Mouse (Mus musculus) liver, adult 2 months (tissue): ENCODE measurements at regions not wholly inside any gene's neighbourhood (a gene's known extent, or its start where the extent isn't known, plus 50 kb on each side); places are given as distances from the start of the nearest gene placed in this dataset.

Source experiments
- CTCF ChIP-seq: fragments of 200-500 bp; IDR thresholded peaks from 2 replicates; pipeline ENCODE4 v1.5.1; 2011; ENCODE audit warnings: low read depth, low read length, control low read depth
- POLR2A ChIP-seq: fragments of 200-500 bp; IDR thresholded peaks from 2 replicates; pipeline ENCODE4 v1.6.1; 2011; ENCODE audit warnings: low read length, control low read depth; ENCODE audit not compliant: insufficient read depth; ENCODE audit errors: extremely low read depth

DNA sequence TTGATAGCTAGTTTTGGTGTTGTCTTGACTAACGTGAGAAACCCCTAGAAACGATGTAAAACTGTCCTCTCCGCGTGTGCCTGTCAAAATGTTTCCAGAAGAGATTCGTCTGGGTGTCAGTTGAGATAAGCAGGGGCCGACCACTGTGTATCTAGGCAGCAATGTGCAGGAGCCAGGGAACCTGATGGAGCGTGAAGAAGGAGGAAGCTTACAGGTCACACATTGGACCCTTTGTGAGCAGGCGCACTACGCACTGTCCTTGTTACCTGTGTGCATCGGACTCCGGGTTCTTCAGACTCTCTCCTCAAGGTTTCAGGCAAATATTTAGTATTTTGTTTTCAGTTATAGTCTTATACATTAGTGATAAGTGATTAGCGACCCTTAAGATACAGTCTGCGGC, 59.5 kb upstream of the Slc35b3 start:
- no peak for TF ChIP-seq CTCF
- no peak for TF ChIP-seq POLR2A
